Mouse (Mus musculus) hindbrain, embryonic 10.5 days (tissue): ENCODE measurements around the gene Grin3b. TPM values are rescaled to one million over a fixed set of nuclear protein-coding genes. Genes with fewer than 3 reads are reported as not detected.

Experiments used
- DNase-seq: peaks from one replicate; pipeline ENCODE4 v3.0.0-alpha.2; 2017; ENCODE audit warnings: low spot score
- H3K27ac ChIP-seq: fragments of 300-500 bp; sonication (generic); 2 replicates; pipeline ENCODE4 v1.5.1; 2016; ENCODE audit warnings: mild to moderate bottlenecking, moderate library complexity
- H3K27me3 ChIP-seq: fragments of 300-500 bp; sonication (generic); 2 replicates; pipeline ENCODE4 v1.6.1; 2016; ENCODE audit warnings: mild to moderate bottlenecking; ENCODE audit not compliant: poor library complexity, insufficient read depth, severe bottlenecking
- H3K36me3 ChIP-seq: fragments of 300-500 bp; sonication (generic); 2 replicates; pipeline ENCODE4 v1.6.1; 2016; ENCODE audit warnings: mild to moderate bottlenecking, moderate library complexity
- H3K4me1 ChIP-seq: fragments of 300-500 bp; sonication (generic); replicated peaks from 2 replicates; pipeline ENCODE4 v1.6.1; 2016; ENCODE audit warnings: mild to moderate bottlenecking
- H3K4me3 ChIP-seq: fragments of 300-500 bp; sonication (generic); 2 replicates; pipeline ENCODE4 v1.5.1; 2016; ENCODE audit warnings: mild to moderate bottlenecking, moderate library complexity
- H3K9me3 ChIP-seq: fragments of 300-500 bp; sonication (generic); 2 replicates; pipeline ENCODE4 v1.6.1; 2016; ENCODE audit warnings: mild to moderate bottlenecking, moderate library complexity
- WGBS: fragments of 180-500 bp; shearing (Covaris S2); methylation state at CpG from one replicate; pipeline ENCODE4 v1.1.7; 2016; 5-methylcytosine and 5-hydroxymethylcytosine counted together
- polyA plus RNA-seq: library from polyadenylated mRNA; unstranded; fragments of >200 nt; fragmentation: Nextera tagmentation; extraction: Ambion mirVana; gene quantifications from 2 replicates; pipeline ENCODE4 v1.2.1, GENCODE M21; 2016

Gene Grin3b
- polyA plus RNA-seq, 1 experiment from 2014 or later, result 0.35 TPM

GRCm38 (mm10) chr10:79940749-79941148, 29.8 kb upstream of the Grin3b start:
- WGBS, result 71% methylated on average over 7 of the region's 7 CpGs
- no peak overlapping the region for H3K27ac ChIP-seq
- H3K9me3 ChIP-seq, result no peaks in the 10 kb centered on the region
- H3K36me3 ChIP-seq, result peaks cover 55% of the 10 kb centered on the region
- no peak for DNase-seq
- H3K27me3 ChIP-seq, result peaks cover 91% of the 10 kb centered on the region
- H3K4me3 ChIP-seq, result no peak overlapping the region
- peaks cover 80% of the 10 kb centered on the region for H3K4me1 ChIP-seq

GRCm38 (mm10) chr10:79942988-79943387, 27.5 kb upstream of the Grin3b start:
- Histone ChIP-seq H3K36me3 (peaks cover 49% of the 10 kb centered on the region), H3K9me3 (no peaks in the 10 kb centered on the region), H3K4me1 (peaks cover 79% of the 10 kb centered on the region), H3K27ac (peak overlapping the region; percentile 85; the same call in 1 of the 2 replicates), H3K27me3 (peaks cover 79% of the 10 kb centered on the region), H3K4me3 (no peak overlapping the region)
- DNase-seq, result no peak
- WGBS, result 82% methylated on average over 1 of the region's 1 CpGs

GRCm38 (mm10) chr10:79943471-79943901, 27.0 kb upstream of the Grin3b start:
- Histone ChIP-seq H3K9me3 (no peaks in the 10 kb centered on the region), H3K4me3 (no peak overlapping the region), H3K27ac (peak overlapping the region; percentile 85; the same call in 1 of the 2 replicates), H3K4me1 (peaks cover 74% of the 10 kb centered on the region), H3K27me3 (peaks cover 77% of the 10 kb centered on the region), H3K36me3 (peaks cover 47% of the 10 kb centered on the region)
- WGBS, result 82% methylated on average over 9 of the region's 9 CpGs
- no peak for DNase-seq

- H3K4me1 ChIP-seq, result peaks cover 60% of the 10 kb centered on the region
- H3K36me3 ChIP-seq, result peaks cover 55% of the 10 kb centered on the region
- H3K4me3 ChIP-seq, result peak overlapping the region; percentile 26
- peak overlapping the region; percentile 85 for H3K27ac ChIP-seq
- no peaks in the 10 kb centered on the region for H3K9me3 ChIP-seq
- 20% methylated on average over 16 of the region's 16 CpGs for WGBS
- peaks cover 76% of the 10 kb centered on the region for H3K27me3 ChIP-seq
- DNase-seq, result peak; percentile 71
Measured at GRCm38 (mm10) chr10:79945507-79946234, 24.8 kb upstream of the Grin3b start.

GRCm38 (mm10) chr10:79946752-79947322, 23.7 kb upstream of the Grin3b start:
- Histone ChIP-seq H3K4me1 (peaks cover 56% of the 10 kb centered on the region), H3K9me3 (no peaks in the 10 kb centered on the region), H3K36me3 (peaks cover 55% of the 10 kb centered on the region), H3K4me3 (peak overlapping the region; percentile 26), H3K27ac (peak overlapping the region; percentile 85), H3K27me3 (peaks cover 76% of the 10 kb centered on the region)
- DNase-seq, result no peak
- 12% methylated on average over 7 of the region's 7 CpGs for WGBS

GRCm38 (mm10) chr10:79947502-79947901, 23.0 kb upstream of the Grin3b start:
- H3K27me3 ChIP-seq, result peaks cover 74% of the 10 kb centered on the region
- peak overlapping the region; percentile 85 for H3K27ac ChIP-seq
- no peaks in the 10 kb centered on the region for H3K9me3 ChIP-seq
- H3K36me3 ChIP-seq, result peaks cover 52% of the 10 kb centered on the region
- H3K4me3 ChIP-seq, result peak overlapping the region; percentile 26; the same call in 1 of the 2 replicates
- WGBS, result 78% methylated on average over 6 of the region's 6 CpGs
- no peak for DNase-seq
- peaks cover 56% of the 10 kb centered on the region for H3K4me1 ChIP-seq

- no peaks in the 10 kb centered on the region for H3K9me3 ChIP-seq
- no peak overlapping the region for H3K27ac ChIP-seq
- H3K4me3 ChIP-seq, result no peak overlapping the region
- DNase-seq, result no peak
- H3K36me3 ChIP-seq, result peaks cover 68% of the 10 kb centered on the region
- H3K4me1 ChIP-seq, result peaks cover 41% of the 10 kb centered on the region
- 93% methylated on average over 4 of the region's 4 CpGs for WGBS
- H3K27me3 ChIP-seq, result peaks cover 73% of the 10 kb centered on the region; the same call in 1 of the 2 replicates
Measured at GRCm38 (mm10) chr10:79949873-79950272, 20.6 kb upstream of the Grin3b start.

GRCm38 (mm10) chr10:79950661-79951060, 19.9 kb upstream of the Grin3b start:
- H3K4me1 ChIP-seq, result peaks cover 37% of the 10 kb centered on the region
- peaks cover 75% of the 10 kb centered on the region for H3K27me3 ChIP-seq
- no peaks in the 10 kb centered on the region for H3K9me3 ChIP-seq
- H3K36me3 ChIP-seq, result peaks cover 68% of the 10 kb centered on the region
- no peak for DNase-seq
- no peak overlapping the region for H3K27ac ChIP-seq
- H3K4me3 ChIP-seq, result no peak overlapping the region
- WGBS, result 79% methylated on average over 18 of the region's 18 CpGs

GRCm38 (mm10) chr10:79953946-79954345, 16.6 kb upstream of the Grin3b start:
- peaks cover 37% of the 10 kb centered on the region for H3K4me1 ChIP-seq
- peaks cover 74% of the 10 kb centered on the region for H3K27me3 ChIP-seq
- H3K4me3 ChIP-seq, result no peak overlapping the region; the same call in 1 of the 2 replicates
- DNase-seq, result no peak
- no peak overlapping the region for H3K27ac ChIP-seq
- H3K36me3 ChIP-seq, result peaks cover 47% of the 10 kb centered on the region
- 89% methylated on average over 6 of the region's 6 CpGs for WGBS
- H3K9me3 ChIP-seq, result no peaks in the 10 kb centered on the region

GRCm38 (mm10) chr10:79955691-79956090, 14.8 kb upstream of the Grin3b start:
- H3K36me3 ChIP-seq, result peaks cover 30% of the 10 kb centered on the region
- peak overlapping the region; percentile 2; the same call in 1 of the 2 replicates for H3K4me3 ChIP-seq
- WGBS, result 71% methylated on average over 9 of the region's 9 CpGs
- no peaks in the 10 kb centered on the region for H3K9me3 ChIP-seq
- H3K27me3 ChIP-seq, result peaks cover 58% of the 10 kb centered on the region
- DNase-seq, result no peak
- peaks cover 38% of the 10 kb centered on the region for H3K4me1 ChIP-seq
- peak overlapping the region; percentile 13; the same call in 1 of the 2 replicates for H3K27ac ChIP-seq

GRCm38 (mm10) chr10:79956643-79957154, 13.8 kb upstream of the Grin3b start:
- Histone ChIP-seq H3K4me1 (peaks cover 43% of the 10 kb centered on the region), H3K9me3 (no peaks in the 10 kb centered on the region), H3K4me3 (no peak overlapping the region), H3K27ac (peak overlapping the region; percentile 66; the same call in 1 of the 2 replicates), H3K36me3 (peaks cover 26% of the 10 kb centered on the region), H3K27me3 (peaks cover 48% of the 10 kb centered on the region)
- WGBS, result 20% methylated on average over 4 of the region's 4 CpGs
- DNase-seq, result no peak

GRCm38 (mm10) chr10:79958140-79958816, 12.2 kb upstream of the Grin3b start:
- Histone ChIP-seq H3K4me1 (peaks cover 43% of the 10 kb centered on the region), H3K4me3 (peak overlapping the region; percentile 30), H3K27me3 (peaks cover 38% of the 10 kb centered on the region), H3K9me3 (no peaks in the 10 kb centered on the region), H3K36me3 (peaks cover 32% of the 10 kb centered on the region), H3K27ac (peak overlapping the region; percentile 60; the same call in 1 of the 2 replicates)
- peak; percentile 84 for DNase-seq
- WGBS, result 11% methylated on average over 21 of the region's 21 CpGs
